Mouse (Mus musculus) adrenal gland, adult 8-10 months (tissue): ENCODE results near the gene Dnajb3. TPM values are rescaled to one million over a fixed set of nuclear protein-coding genes. Genes with fewer than 3 reads are reported as not detected.
"Not testable (repeated sequence)": the region's sequence is repeated elsewhere in the genome, so short reads cannot be mapped to it uniquely, and the experiment has no call there.

ENCODE experiments used
- DNase-seq: peaks from one replicate; pipeline ENCODE4 v3.0.0; 2022
- total RNA-seq, 4 experiments: library from RNA; stranded (reverse); gene quantifications; 2 replicates each; pipeline ENCODE4 v1.2.4; 2022

Gene Dnajb3
- total RNA-seq, 4 experiments from 2014 or later, result 1.8 to 4.7 (median 3.3) TPM

DNA sequence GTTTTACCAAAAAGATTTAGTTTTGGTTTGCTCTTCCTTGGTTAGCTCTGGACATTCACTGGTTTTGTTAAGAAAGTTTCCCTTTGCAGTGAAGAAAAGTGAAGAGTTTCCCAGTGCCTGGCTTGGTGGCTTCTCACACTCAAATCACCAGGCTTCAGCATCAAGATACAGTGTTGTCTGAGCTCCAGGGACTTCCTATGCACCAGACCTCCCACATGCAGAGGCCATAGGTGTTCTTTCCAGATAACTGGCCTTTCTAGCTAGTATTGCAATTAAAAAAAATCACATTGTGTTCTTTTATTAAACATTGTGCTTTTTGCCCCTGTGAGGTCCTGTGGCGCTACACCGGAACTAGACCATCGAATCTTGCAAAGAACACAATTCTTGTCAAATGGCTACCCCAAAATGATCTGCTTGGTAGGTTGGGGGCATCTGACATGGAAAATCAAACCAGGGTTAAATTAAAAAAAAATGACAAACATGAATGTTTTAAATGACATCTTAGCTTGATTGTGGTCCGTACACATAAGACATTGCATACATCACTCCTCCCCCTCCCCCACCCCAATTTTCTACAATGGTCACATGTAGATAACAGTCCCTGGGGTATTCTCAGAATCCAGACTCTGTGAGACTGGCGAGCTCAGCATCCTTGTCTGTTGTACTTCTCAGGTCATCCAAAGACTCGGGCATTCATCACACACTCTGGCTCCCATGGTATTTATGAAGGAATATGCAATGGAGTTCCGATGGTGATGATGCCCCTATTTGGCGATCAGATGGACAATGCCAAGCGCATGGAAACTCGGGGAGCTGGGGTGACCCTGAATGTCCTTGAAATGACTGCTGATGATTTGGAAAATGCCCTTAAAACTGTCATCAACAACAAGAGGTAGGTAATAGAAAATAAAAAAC lies 10.1 kb upstream of the Dnajb3 start:
- no peak for DNase-seq

DNA sequence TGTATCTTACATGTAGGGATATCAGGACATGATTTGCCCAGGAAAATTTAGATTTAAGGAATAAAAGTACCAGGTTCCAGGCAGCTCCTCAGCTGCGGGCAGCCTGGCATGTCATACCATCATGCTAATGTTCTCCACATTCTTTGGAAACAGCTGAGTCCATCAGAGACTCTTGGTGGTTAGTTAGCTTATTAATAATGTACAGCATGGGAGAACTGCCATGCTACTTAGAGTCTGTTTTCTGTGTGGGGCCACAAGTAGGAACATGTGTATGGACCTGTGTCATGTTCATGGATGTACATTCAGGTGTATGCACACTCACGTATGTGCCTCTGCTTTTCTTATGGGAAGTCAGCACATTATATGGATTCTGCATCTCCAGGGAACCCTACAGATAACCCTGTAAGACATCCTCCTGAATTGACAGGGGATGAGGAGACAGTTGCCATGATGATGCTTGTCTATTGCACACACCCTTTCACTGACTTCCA lies 8.9 kb upstream of the Dnajb3 start:
- no peak for DNase-seq

DNA sequence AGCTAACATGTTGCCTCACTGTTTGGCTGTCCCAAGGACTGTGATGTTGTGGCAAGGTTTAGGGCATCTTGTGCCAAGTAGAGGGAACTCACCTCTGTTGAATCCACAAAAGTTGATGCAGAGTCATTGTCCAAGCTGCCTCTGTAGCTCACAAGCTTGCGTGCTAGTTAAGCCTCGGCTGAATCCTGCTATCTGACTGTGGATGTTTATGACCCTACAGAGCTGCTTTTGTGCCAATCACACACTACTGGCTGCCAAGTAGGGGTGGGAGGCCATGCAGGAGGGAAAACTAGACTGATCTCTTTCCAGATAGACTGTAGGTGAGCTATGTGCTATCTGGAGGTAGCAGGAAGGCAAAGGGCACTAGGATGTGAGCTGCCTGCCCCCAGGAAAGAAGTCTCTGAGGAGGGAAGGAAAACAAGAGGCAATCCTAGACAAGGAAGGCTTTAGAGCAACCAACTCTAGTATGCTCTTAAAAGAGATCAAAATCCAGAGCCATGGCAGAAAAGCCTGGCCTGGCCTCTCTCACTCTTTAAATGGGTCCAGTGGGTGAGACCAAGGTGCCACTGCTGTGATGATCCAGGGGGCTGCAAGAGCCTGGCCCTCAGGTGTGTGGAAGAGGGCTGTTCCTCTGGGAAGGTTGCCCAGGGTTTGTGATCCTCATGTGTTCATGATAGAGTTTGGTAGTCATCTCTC lies 8.3 kb upstream of the Dnajb3 start:
- DNase-seq, result no peak

DNA sequence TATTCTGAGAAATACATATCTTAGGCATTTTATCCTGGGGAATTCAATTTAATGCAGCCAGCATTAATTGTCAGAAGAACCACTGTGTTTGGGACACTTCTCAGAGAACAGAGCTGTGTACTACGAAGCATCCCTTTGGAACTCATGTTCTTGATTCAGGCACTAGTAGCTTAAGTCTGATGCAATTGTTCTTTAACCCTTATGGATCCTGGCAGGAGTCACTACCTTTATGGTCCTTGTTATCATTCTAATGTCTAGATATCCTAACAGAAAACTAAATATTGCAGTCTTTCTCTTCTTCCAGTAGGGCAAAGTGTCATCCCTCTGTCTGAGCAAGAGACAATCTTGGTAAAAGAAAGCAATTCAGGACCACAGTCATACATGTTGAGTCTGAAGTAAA lies 7.5 kb upstream of the Dnajb3 start:
- no peak for DNase-seq

DNA sequence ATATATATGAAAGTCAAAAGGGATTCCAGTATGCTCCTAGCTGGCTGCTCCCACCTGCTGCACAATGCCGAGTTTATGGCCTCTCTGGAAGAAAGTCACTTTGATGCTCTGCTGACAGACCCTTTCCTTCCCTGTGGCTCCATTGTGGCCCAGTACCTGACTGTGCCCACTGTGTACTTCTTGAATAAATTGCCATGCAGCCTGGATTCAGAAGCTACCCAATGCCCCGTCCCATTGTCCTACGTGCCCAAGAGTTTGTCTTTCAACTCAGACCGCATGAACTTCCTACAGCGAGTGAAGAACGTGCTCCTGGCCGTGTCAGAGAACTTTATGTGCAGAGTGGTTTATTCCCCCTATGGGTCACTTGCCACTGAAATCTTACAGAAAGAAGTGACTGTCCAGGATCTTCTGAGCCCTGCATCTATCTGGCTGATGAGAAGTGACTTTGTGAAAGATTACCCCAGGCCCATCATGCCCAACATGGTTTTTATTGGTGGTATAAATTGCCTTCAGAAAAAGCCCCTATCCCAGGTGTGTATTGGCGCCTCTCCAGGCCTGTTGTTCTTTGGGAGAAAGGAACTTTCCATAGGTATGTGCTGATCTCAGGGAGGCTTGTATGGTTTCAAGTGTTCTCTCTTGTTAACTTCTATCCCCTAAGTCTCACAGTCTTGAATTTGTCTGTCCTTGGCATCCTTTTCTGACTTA lies 6.9 kb upstream of the Dnajb3 start:
- DNase-seq, result no peak

DNA sequence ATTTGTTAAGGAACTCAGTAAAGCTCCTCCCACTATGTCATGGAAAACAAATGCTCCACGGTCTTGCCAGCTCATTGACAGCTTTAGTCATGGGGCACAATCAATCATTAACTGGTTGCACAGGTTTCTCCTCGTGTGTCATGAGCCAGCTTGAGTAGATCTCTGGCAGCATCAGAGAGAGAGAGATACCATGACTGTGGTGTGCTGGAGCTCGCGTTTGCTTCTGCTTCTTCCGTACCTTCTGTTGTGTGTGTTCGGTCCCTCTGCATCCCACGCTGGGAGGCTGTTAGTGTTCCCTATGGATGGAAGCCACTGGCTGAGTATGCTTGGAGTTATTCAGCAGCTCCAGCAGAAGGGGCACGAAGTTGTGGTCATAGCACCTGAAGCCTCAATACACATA lies 6.2 kb upstream of the Dnajb3 start, which contains the start of gene Ugt1a1:
TSS of gene Ugt1a1 (plus strand) at position 148 of the 400 bp plus-strand sequence.
- no peak for DNase-seq

DNA sequence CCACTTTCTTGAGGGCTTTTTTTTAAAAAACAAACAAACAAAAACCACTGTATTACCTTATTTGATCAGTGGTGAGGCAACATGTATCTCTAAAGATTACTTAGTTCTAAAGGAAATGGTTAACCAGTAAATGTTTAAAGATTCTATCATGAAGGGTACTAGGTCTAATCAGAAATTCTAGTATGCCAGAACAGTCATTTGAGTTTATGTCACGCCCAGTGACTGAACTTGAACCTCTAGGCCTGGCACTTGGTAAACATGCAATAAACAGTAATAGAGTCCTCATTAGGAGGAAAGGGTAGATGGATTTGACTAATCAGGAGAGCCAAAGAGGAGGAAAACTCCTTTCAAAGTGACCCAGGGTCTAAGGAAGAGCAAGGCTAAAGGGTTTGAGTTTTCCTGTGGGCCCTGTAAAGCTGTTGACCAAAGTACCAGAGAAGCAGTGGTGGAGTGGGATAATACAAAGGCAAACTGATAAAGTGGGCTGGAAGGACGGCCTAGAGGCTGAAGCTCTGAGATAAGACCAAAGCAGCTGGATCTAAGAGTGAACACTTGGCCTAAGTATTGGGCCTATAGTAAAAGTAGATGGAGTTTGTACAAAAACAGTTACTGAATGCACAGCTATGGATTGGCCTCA lies 1.4 kb upstream of the Dnajb3 start:
- DNase-seq, result no peak

DNA sequence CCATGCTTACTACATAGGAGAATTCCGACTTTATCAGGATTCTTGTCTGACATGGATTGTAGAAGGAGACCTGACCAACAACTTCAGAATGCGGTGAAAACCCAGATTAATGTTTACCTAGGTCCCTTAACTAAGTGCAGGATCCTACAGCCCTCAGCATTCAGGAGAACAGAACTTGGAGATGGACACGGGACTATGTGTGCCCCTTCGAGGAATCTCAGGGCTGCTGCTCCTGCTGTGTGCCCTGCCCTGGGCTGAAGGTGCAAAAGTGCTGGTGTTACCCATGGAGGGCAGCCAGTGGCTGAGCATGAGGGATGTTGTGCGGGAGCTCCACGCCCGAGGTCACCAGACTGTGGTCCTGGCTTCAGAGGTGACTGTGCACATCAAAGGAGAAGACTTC lies 5.1 kb downstream of the Dnajb3 start, which contains the start of gene Ugt1a2:
TSS of gene Ugt1a2 (plus strand) at position 146 of the 400 bp plus-strand sequence.
- DNase-seq, result no peak

DNA sequence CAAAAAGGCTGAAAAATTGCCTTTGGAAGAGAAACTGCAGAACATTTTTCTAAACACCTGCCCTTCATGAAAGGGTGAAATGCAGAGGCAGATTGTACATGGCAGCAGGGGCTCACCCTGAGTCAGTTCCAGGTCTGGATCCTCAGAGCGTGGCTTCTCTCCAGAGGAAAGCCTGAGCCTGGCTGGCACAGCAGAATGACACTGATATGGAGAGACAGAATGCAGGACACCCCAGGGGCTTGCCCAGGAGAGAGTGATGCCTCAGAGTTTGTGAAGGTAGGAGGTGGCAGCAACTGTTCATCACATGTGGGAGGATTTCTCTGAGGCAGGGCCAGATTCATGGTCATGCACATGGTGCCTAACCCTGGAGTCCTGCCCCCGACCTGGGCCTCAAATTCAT lies 5.6 kb downstream of the Dnajb3 start:
- no peak for DNase-seq

DNA sequence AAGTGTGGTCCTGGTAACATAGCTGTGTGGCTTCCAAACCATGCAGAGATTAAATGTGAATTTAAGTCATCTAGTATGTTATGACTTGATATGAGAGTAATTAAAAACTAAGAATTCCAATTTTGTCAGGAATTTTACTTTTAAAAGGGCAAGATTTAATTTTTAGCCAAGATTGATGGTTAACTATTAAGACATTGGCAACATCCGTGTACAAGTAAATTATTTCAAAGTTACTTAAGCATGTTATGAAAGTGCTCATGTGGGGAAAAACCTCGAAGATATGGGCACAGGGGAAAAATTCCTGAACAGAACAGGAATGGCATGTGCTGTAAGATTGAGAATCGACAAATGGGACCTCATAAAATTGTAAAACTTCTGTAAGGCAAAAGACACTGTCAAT lies 8.1 kb downstream of the Dnajb3 start:
- DNase-seq, result no peak

DNA sequence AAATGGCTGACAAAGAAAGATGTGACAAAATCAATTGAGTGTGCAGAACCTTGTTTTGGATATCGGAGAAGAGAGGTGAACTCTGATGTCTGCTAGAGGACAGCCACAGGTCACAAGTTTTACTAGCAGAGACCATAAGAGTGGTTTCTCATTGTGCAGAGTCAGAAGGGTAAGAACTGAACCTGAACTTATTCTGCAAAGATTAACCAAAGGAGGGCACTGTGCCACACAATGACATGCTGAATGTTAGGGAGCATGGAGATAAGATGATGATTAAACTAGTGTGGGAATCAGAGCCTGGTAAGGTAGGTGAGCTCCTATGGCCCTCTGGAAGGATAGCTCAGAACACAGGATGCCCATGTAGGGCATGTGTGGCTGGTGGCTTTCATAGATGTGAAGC lies 9.9 kb downstream of the Dnajb3 start:
- no peak for DNase-seq

DNA sequence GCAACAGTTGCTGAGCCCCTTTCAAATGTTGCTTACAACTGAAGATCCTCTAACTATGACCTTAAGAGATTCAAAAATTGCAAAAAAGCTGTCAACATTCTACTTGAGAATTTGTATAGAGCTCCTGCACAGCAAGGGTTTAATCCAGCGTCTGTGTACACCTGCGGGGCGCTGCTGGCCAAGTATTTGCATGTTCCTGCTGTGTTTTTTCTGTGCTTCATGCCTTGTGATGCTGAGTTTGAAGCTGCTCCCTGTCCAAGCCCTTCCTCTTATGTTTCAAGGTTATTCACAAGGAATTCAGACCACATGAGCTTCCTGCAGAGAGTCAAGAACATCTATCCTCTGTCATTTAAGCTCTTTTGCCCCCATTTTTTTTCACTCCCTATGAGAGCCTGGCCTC lies 13.4 kb downstream of the Dnajb3 start:
- no peak for DNase-seq

DNA sequence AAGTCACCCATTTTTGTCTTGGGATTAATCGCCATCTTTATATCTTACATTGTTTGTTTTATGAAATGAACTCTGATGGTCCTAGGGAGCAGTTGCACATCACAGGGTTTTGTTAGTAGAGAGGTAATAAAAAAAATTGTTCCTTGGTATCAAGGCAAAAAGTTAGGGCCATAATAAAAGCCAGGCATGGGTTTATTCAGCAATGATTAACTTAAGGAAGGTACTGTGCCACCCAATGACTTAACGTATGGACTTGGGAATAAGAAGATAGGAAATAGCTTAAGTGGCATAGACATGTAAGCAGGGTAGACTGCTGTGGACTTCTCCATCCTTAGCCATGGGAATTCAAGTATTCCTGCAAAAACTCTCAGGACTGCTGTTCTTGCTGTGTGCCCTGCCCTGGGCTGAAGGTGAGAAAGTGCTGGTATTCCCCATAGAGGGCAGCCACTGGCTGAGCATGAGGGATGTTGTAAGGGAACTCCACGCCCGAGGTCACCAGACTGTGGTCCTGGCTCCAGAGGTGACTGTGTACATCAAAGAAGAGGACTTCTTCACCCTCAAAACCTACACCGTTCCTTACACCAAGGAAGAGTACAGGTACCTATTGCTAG lies 19.2 kb downstream of the Dnajb3 start:
- no peak for DNase-seq

DNA sequence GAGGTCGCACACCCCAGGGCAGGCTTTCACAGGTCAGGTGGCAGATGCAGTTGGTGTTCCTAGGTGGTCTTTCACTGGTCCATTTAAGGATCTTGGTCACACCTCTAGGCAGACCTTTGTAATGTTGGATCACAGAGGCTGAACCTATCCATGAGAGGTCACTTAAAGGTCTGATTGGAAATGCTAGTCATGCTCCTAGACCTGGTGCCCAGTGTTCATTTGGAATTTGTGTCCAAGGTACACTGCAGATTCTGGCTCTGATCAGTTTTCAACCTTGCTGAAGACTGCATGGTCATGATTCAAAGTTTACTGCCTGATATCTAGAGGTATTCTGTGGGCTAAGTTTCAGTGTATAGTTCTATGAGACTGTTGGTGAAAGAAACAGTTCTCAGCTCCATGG lies 25.9 kb downstream of the Dnajb3 start:
- no peak for DNase-seq

DNA sequence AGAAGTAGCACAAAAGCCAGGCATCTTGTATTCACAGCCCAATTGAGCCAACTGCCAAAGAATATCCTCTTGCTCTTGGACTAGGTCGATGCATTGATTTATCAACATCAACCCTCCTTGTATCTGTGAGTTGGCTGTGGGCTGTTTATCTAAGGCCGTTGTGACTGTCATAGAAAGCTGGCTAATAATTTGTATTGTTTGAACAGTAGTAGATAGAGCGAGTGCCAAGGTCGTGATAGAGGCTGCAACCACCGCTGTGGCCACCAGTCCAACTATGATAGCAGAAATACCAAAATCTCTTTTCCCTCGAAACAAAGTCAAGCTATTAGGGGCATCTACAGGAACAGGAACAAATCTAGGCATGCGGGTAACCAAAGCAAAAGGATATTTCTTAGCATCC lies 33.4 kb downstream of the Dnajb3 start:
- DNase-seq, result not testable (repeated sequence)

DNA sequence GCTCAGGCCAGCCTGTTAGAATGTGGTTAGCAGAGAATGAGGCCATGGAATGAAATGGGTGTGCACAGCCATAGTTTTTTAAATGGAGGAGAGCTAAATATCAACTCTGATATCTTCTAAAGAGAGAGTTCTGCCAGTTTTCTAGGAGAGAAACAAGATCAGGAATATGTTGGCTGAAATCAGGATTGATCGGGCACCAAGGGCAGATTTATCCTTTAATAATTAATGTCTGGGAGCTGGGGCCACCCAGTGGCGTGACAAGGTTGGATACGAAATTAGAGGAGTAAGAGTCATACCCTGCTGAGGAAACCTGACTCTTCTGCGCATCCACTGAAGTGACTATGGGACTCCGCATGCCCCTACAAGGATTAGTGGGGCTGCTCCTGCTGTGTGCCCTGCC lies 39.9 kb downstream of the Dnajb3 start, which contains the start of gene Ugt1a5:
TSS of gene Ugt1a5 (plus strand) at position 302 of the 400 bp plus-strand sequence.
- DNase-seq, result no peak

DNA sequence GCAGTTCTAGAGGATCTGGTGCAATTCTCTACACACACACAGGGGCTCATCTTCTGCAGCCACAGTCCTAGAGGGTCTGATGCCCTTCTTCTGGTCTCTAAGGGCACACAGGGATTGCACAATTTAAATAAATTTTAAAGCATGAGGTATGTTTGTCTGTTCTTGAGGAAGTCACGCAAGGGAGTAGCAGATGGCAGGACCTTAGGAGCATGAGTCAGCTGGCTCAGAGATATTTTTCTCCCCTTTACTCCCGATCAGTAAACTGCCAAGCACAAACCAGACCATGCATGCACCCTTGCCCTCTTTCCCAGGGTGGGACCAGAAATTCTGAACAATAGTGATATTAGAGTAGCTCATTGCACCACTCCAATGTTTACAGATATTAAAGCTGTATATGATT lies 47.2 kb downstream of the Dnajb3 start:
- no peak for DNase-seq
